Mouse (Mus musculus) bone marrow macrophage, adult 2 months (primary cell): ENCODE results near the gene Vac14.

Experiments used
- CTCF ChIP-seq: IDR thresholded peaks from 2 replicates; pipeline ENCODE4 v1.5.1; 2012; ENCODE audit warnings: low read depth, mild to moderate bottlenecking, low read length, moderate library complexity
- POLR2A ChIP-seq: IDR thresholded peaks from 2 replicates; pipeline ENCODE4 v1.6.1; 2012; ENCODE audit warnings: mild to moderate bottlenecking, low read depth, low read length, borderline replicate concordance

DNA sequence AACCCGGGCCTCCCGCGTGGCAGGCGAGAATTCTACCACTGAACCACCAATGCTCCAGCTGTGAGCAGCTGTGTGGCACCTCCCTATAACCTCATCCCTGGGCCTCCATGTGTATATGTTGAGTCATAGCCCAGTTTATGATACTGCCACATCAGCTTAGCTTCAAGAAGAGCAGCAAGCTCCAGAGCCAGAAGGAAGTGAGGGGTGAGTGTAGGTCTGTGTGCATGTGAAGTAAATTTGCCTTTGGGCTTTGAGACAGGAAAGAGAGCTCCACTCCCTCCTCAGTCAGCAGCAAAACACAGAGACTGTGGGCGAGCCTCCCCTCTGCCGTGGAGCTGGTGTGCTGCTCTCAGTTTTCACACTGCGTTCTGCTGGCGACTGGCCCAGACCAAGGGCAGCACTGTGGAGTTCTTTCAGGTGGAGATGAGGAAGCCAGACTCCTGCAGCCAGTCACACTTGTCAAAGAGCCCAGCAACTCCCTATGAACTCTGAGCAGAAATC lies 12.2 kb downstream of the Vac14 start:
- TF ChIP-seq CTCF (no peak), POLR2A (no peak)
